Mouse (Mus musculus) lung, adult 2 months (tissue): ENCODE measurements around the gene Txnip.

Experiments
- CTCF ChIP-seq: fragments of 200-500 bp; IDR thresholded peaks from 2 replicates; pipeline ENCODE4 v1.5.1; 2011; ENCODE audit warnings: mild to moderate bottlenecking, low read length, control low read depth; ENCODE audit not compliant: insufficient read depth
- POLR2A ChIP-seq: fragments of 200-500 bp; IDR thresholded peaks from 2 replicates; pipeline ENCODE4 v1.6.1; 2011; ENCODE audit warnings: low read depth, mild to moderate bottlenecking, control low read depth, low read length, borderline replicate concordance; ENCODE audit errors: extremely low read depth

GRCm38 (mm10) chr3:96599411-96599810 lies 41.7 kb downstream of the Txnip start:
- no peak for TF ChIP-seq POLR2A
- TF ChIP-seq CTCF: no peak
